Mouse (Mus musculus) kidney, embryonic 16.5 days (tissue): ENCODE data around the gene Ttc29. TPM values are rescaled to one million over a fixed set of nuclear protein-coding genes. Genes with fewer than 3 reads are reported as not detected.

Experiments
- ATAC-seq: fragments of 200-750 bp; cut with Nextera tagmentation; 2 replicates; pipeline ENCODE4 v1.8.0; 2017; ENCODE audit warnings: moderate TSS enrichment; ENCODE audit not compliant: low FRiP score, low TSS enrichment
- H3K27ac ChIP-seq: fragments of 300-500 bp; sonication (generic); 2 replicates; pipeline ENCODE4 v1.5.1; 2014; ENCODE audit warnings: low read length
- H3K27me3 ChIP-seq: fragments of 300-500 bp; sonication (generic); 2 replicates; pipeline ENCODE4 v1.6.1; 2014; ENCODE audit warnings: low read length, control low read depth, mixed read lengths; ENCODE audit not compliant: insufficient read depth
- H3K36me3 ChIP-seq: fragments of 300-500 bp; sonication (generic); 2 replicates; pipeline ENCODE4 v1.6.1; 2014; ENCODE audit warnings: low read length, control low read depth, mixed read lengths; ENCODE audit not compliant: insufficient read depth
- H3K4me1 ChIP-seq: fragments of 300-500 bp; sonication (generic); 2 replicates; pipeline ENCODE4 v1.6.1; 2014; ENCODE audit warnings: low read length, control low read depth, mixed read lengths; ENCODE audit not compliant: insufficient read depth
- H3K4me2 ChIP-seq: fragments of 300-500 bp; sonication (generic); replicated peaks from 2 replicates; pipeline ENCODE4 v1.6.1; 2014; ENCODE audit warnings: low read depth, low read length
- H3K4me3 ChIP-seq: fragments of 300-500 bp; sonication (generic); 2 replicates; pipeline ENCODE4 v1.5.1; 2014; ENCODE audit warnings: mild to moderate bottlenecking, low read length
- H3K9ac ChIP-seq: fragments of 300-500 bp; sonication (generic); replicated peaks from 2 replicates; pipeline ENCODE4 v1.6.1; 2014; ENCODE audit warnings: low read length
- H3K9me3 ChIP-seq: fragments of 300-500 bp; sonication (generic); 2 replicates; pipeline ENCODE4 v1.6.1; 2016; ENCODE audit warnings: low read length, control low read depth
- WGBS: fragments of 180-500 bp; shearing (Covaris S2); extraction: QIAGEN DNeasy Blood & Tissue Kit; methylation state at CpG from one replicate; pipeline ENCODE4 v1.1.7; 2014; 5-methylcytosine and 5-hydroxymethylcytosine counted together
- polyA plus RNA-seq: library from polyadenylated mRNA; unstranded; fragments of >200 nt; fragmentation: Nextera tagmentation; extraction: Ambion mirVana; gene quantifications from 2 replicates; pipeline ENCODE4 v1.2.1, GENCODE M21; 2015

The Ttc29 gene
- polyA plus RNA-seq, 1 experiment from 2014 or later: not detected

DNA sequence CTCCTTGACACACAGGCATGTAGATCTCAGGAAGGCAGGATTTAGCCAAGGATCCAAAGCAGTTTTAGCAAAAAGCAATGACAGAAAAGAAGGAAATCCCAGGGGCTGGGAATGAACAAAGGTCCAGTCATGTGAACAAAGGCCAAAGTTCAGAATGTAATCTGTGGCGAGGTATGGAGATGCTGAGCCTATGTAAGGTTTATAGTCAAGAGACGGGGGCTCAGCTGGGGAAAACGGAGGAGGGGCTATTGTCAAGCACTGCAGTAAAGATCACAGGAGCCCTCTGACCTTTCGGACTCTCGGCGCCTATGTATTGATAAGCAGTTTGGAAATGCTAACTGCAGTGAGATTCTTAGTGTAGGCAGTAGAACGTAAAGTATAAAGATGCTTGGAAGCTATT, 90.5 kb downstream of the Ttc29 start:
- Histone ChIP-seq H3K36me3 (no peaks in the 10 kb centered on the region), H3K4me1 (no peaks in the 10 kb centered on the region; the same call in 1 of the 2 replicates), H3K27me3 (no peaks in the 10 kb centered on the region), H3K9ac (no peak overlapping the region), H3K4me2 (no peak overlapping the region), H3K27ac (no peak overlapping the region), H3K9me3 (no peaks in the 10 kb centered on the region; the same call in 1 of the 2 replicates), H3K4me3 (no peak overlapping the region)
- WGBS: 41% methylated on average over 7 of the region's 7 CpGs
- no peak for ATAC-seq

- H3K36me3 ChIP-seq: no peaks in the 10 kb centered on the region
- no peak overlapping the region for H3K4me3 ChIP-seq
- peaks cover 1% of the 10 kb centered on the region; the same call in 1 of the 2 replicates for H3K9me3 ChIP-seq
- no peaks in the 10 kb centered on the region; the same call in 1 of the 2 replicates for H3K4me1 ChIP-seq
- H3K4me2 ChIP-seq: no peak overlapping the region
- no peak overlapping the region for H3K27ac ChIP-seq
- WGBS: 62% methylated on average over 10 of the region's 10 CpGs
- ATAC-seq: no peak
- no peaks in the 10 kb centered on the region for H3K27me3 ChIP-seq
- H3K9ac ChIP-seq: no peak overlapping the region
Observed at GRCm38 (mm10) chr8:78306604-78307003, 93.5 kb downstream of the Ttc29 start.

DNA sequence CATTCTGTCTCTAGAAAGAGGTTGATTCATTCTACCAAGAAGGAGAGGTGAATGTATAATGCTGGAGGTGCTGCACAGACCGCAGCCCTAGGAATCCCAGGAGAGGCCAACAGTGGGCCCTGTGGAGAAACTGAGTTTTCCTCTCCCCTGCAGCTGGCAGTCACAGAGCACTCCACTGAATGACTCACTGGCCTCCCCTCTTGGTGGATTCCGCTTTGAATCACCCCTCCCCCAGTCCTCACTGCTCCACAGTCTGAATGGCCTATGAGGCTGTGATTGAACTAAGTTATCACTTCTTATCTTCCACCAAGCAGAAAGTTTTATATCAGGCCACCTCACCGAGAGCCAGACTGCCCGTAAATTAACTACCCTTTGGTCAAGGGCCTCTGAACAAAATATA, 94.0 kb downstream of the Ttc29 start:
- Histone ChIP-seq H3K27me3 (no peaks in the 10 kb centered on the region), H3K27ac (no peak overlapping the region), H3K36me3 (no peaks in the 10 kb centered on the region), H3K4me1 (no peaks in the 10 kb centered on the region; the same call in 1 of the 2 replicates), H3K4me2 (no peak overlapping the region), H3K9ac (no peak overlapping the region), H3K4me3 (no peak overlapping the region), H3K9me3 (peaks cover 4% of the 10 kb centered on the region; the same call in 1 of the 2 replicates)
- ATAC-seq: no peak
- 21% methylated on average over 4 of the region's 4 CpGs for WGBS

DNA sequence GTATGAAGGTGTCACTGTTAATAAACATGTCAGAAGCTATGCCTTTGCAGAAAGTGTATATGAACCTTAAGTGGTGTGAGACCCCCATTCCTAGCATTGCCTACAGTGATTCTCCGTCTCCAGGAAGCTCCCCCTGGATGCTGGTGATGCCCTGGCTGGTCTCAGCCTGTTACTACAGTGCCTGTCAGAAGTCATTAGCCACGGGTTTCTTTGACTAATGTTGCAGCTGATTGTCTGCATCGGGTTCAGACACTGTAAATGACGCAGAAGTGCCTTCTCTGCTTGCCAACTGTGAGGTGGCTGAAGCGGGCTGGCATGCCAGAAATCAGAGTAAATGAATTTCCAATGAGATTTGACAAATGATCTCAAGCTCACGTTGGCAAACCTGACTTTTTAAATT, 96.4 kb downstream of the Ttc29 start:
- no peak overlapping the region for H3K4me3 ChIP-seq
- H3K9me3 ChIP-seq: peaks cover 4% of the 10 kb centered on the region; the same call in 1 of the 2 replicates
- no peak overlapping the region for H3K4me2 ChIP-seq
- no peak for ATAC-seq
- H3K27ac ChIP-seq: no peak overlapping the region
- H3K36me3 ChIP-seq: no peaks in the 10 kb centered on the region
- H3K9ac ChIP-seq: no peak overlapping the region
- no peaks in the 10 kb centered on the region; the same call in 1 of the 2 replicates for H3K4me1 ChIP-seq
- WGBS: 77% methylated on average over 6 of the region's 6 CpGs
- no peaks in the 10 kb centered on the region for H3K27me3 ChIP-seq

DNA sequence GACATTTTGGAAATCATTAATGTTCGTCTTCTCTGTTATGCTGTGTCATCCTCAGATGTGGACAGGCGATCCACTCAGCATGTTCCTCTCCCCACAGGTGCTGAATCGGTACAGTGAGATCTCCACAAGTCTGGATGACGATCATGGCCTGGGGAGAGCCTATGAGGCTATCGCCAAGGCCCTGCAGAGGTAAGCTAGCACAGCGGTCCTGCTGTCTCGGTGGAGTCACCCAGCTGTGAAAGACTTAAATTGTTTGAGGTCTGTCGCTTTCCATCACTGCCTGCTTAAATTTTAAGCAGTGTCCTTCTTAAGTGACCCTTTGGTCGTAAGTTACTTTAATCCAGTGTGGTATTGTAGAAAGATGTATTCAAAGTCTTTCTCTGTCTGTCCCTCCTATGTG, 102.5 kb downstream of the Ttc29 start:
- no peak overlapping the region for H3K4me3 ChIP-seq
- H3K36me3 ChIP-seq: no peaks in the 10 kb centered on the region
- H3K27me3 ChIP-seq: no peaks in the 10 kb centered on the region
- no peak overlapping the region for H3K9ac ChIP-seq
- H3K4me2 ChIP-seq: no peak overlapping the region
- WGBS: 57% methylated on average over 9 of the region's 9 CpGs
- H3K9me3 ChIP-seq: peaks cover 4% of the 10 kb centered on the region; the same call in 1 of the 2 replicates
- H3K4me1 ChIP-seq: 0 out of 2 replicates have a peak, but pooled peaks cover 4% of the 10 kb centered on the region
- no peak for ATAC-seq
- no peak overlapping the region for H3K27ac ChIP-seq

DNA sequence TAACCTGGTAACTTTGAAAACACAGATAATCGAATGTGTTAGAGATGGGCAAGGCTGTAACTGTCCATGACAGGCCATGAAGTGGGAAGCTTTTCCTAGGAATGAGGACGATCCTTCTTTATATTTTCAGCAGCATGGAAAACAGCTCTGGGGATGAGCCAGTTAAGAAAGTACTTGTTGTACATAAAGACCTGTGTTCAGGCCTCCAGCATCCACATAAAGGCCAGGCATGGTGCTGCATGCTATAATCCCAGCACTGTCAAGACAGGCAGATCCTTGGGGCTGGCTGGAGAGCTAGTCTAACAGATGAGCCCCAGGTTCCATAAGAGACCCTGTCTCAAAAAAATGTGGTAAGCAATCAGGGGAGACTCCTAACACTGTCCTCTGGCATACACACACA, 104.6 kb downstream of the Ttc29 start:
- Histone ChIP-seq H3K36me3 (no peaks in the 10 kb centered on the region), H3K27ac (no peak overlapping the region), H3K4me1 (0 out of 2 replicates have a peak, but pooled peaks cover 4% of the 10 kb centered on the region), H3K9ac (no peak overlapping the region), H3K27me3 (no peaks in the 10 kb centered on the region), H3K4me3 (no peak overlapping the region), H3K4me2 (no peak overlapping the region), H3K9me3 (no peaks in the 10 kb centered on the region)
- 85% methylated on average over 2 of the region's 2 CpGs for WGBS
- ATAC-seq: no peak

GRCm38 (mm10) chr8:78323391-78323790, 110.3 kb downstream of the Ttc29 start:
- H3K4me2 ChIP-seq: no peak overlapping the region
- H3K4me3 ChIP-seq: no peak overlapping the region
- H3K9ac ChIP-seq: no peak overlapping the region
- no peaks in the 10 kb centered on the region for H3K9me3 ChIP-seq
- no peaks in the 10 kb centered on the region for H3K27me3 ChIP-seq
- H3K27ac ChIP-seq: no peak overlapping the region
- H3K36me3 ChIP-seq: no peaks in the 10 kb centered on the region
- 89% methylated on average over 3 of the region's 3 CpGs for WGBS
- no peak for ATAC-seq
- no peaks in the 10 kb centered on the region for H3K4me1 ChIP-seq

DNA sequence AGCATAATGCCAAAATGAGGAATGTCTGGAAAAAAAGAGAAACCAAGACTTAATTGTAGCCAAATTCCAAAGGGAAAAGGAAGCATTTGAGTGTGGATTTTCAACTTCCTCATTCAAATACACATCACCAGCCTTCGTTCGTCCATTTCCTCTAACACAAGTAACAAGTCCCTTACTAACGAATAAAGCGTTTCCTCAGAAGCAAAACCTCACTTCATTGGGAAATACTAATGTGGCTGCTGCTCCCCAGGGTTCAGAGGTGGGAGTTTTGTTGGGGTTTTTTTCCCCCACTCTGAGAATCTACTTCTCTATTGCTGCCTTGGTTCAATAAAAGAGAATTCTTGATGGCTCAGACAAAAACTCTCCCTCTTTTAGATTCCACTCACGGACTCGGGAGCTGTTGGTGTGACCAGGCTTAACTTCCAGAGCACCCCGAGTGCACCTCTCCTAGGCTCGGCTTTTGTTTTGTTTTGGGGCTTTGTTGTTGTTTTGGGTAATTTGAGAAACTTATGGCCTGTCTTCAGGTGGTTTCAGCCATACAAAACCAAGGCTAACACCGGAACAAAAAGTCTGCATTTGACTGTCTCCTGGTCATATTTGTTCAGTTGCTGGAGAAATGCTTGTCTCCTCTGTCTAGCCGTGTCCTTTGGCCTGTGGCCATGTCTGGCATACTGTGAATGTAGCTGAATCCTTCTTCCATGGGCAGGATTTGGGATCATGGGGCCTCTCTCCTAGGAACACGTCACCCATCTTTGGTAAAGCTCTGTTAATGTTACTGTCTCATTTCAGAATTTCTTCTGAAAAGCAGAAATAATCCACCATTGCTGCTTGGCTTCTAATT, 127.8 kb downstream of the Ttc29 start:
- Histone ChIP-seq H3K4me1 (0 out of 2 replicates have a peak, but pooled peaks cover 5% of the 10 kb centered on the region), H3K4me2 (no peak overlapping the region), H3K9ac (no peak overlapping the region), H3K9me3 (no peaks in the 10 kb centered on the region), H3K27ac (no peak overlapping the region), H3K4me3 (no peak overlapping the region), H3K27me3 (no peaks in the 10 kb centered on the region), H3K36me3 (no peaks in the 10 kb centered on the region)
- 63% methylated on average over 11 of the region's 11 CpGs for WGBS
- no peak for ATAC-seq

- Histone ChIP-seq H3K9ac (no peak overlapping the region), H3K27ac (no peak overlapping the region), H3K27me3 (no peaks in the 10 kb centered on the region), H3K9me3 (no peaks in the 10 kb centered on the region), H3K4me3 (no peak overlapping the region), H3K4me1 (0 out of 2 replicates have a peak, but pooled peaks cover 5% of the 10 kb centered on the region), H3K4me2 (no peak overlapping the region), H3K36me3 (no peaks in the 10 kb centered on the region)
- no peak for ATAC-seq
- WGBS: 81% methylated on average over 4 of the region's 4 CpGs
Observed at GRCm38 (mm10) chr8:78342151-78342550, 129.1 kb downstream of the Ttc29 start.

GRCm38 (mm10) chr8:78344006-78344405, 130.9 kb downstream of the Ttc29 start:
- H3K4me3 ChIP-seq: no peak overlapping the region
- H3K27me3 ChIP-seq: no peaks in the 10 kb centered on the region
- H3K36me3 ChIP-seq: no peaks in the 10 kb centered on the region
- ATAC-seq: no peak
- 0 out of 2 replicates have a peak, but pooled peaks cover 5% of the 10 kb centered on the region for H3K4me1 ChIP-seq
- H3K9me3 ChIP-seq: no peaks in the 10 kb centered on the region
- H3K9ac ChIP-seq: no peak overlapping the region
- 43% methylated on average over 2 of the region's 2 CpGs for WGBS
- no peak overlapping the region for H3K4me2 ChIP-seq
- H3K27ac ChIP-seq: no peak overlapping the region
